Mouse (Mus musculus) layer of hippocampus, adult 11-12 months (tissue): ENCODE data around the gene Ybx3.

Source experiments
- DNase-seq: peaks from one replicate; pipeline ENCODE4 v3.0.0; 2022; ENCODE audit warnings: low spot score

Ybx3 gene

DNA sequence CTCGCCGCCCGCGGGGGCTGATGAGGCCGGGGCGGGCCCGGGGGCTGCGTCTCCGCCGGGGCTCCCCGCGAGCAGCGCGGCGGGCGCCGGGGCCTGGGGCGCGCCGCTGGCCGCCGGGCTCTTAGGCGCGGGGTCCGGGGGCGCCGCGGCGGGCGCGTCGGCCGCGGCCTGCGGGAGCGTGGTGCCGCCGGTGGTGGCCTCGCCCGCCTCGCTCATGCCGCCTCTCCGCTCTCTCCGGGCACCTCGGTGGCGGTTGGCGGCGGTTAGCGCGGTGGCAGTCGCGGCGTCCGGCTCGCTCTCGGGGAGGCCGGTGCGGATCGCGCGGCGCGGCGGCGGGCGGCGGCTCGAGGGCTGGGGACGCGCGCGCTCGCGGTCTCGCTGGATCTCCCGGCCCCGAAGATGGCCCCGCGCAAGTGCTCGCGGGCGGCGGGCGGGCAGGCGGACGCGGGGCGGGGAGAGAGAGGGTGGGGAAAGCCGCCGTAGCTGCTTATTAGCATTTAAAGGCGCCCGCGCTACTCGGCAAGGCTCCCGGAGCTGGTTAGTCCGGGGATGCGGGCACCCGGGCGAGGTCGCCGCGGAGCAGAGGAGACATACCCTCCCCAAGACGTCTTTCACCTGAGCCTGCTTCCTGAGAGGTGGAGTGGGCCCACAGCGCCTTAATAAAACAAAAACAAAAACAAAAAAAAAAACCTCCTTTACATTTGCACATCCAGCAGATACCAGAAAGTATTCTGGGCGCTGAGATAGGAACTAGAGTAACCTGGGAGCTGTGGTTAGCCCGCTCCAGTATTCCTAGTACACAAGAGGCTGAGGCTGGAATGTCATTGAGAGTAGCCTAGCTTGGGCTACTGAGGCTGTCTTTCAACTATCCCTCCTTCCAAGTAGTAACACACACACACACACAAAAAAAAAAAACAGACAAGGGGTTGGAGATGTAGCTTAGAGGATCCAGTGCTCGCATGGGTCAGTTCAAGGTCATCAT, at the start of gene Ybx3:
Ybx3 (minus strand) TSS at position 437 of the 982 bp plus-strand sequence.
- peak; percentile 86 for DNase-seq

DNA sequence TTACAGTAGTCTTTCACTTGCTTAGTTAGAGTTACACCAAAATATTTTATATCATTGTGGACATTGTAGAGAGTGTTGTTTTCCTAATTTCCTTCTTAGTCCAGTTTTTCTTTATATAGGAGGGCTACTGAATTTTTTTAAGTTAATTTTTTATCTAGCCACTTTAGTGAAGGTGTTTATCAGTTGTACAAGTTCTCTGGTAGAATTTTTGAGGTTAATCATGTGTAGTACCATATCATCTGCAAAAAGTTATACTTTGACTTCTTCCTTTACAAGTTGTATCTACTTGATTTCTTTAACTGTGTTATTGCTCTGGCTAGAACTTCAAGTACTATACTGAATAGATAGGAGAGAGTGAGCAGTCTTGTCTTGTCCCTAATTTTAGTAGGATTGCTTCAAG, 48.4 kb upstream of the Ybx3 start:
- no peak for DNase-seq

DNA sequence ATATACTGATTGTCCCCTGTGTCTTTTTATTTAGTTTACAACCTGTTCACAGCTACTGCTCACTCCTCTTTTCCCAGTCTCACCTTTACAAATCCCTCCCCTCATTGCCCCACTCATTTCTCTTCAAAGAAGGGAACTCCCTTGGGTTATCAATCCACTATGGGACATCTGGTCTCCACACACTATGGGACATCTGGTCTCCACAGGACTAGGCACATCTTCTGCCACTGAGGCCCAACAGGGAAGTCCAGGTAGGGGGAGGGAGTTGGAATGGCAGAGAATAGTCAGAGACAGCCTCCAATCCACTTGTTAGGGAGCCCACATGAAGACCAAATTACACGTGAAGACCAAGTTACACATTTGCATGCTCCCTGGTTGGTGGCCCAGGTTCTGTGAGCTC, 45.8 kb upstream of the Ybx3 start:
- DNase-seq: no peak

DNA sequence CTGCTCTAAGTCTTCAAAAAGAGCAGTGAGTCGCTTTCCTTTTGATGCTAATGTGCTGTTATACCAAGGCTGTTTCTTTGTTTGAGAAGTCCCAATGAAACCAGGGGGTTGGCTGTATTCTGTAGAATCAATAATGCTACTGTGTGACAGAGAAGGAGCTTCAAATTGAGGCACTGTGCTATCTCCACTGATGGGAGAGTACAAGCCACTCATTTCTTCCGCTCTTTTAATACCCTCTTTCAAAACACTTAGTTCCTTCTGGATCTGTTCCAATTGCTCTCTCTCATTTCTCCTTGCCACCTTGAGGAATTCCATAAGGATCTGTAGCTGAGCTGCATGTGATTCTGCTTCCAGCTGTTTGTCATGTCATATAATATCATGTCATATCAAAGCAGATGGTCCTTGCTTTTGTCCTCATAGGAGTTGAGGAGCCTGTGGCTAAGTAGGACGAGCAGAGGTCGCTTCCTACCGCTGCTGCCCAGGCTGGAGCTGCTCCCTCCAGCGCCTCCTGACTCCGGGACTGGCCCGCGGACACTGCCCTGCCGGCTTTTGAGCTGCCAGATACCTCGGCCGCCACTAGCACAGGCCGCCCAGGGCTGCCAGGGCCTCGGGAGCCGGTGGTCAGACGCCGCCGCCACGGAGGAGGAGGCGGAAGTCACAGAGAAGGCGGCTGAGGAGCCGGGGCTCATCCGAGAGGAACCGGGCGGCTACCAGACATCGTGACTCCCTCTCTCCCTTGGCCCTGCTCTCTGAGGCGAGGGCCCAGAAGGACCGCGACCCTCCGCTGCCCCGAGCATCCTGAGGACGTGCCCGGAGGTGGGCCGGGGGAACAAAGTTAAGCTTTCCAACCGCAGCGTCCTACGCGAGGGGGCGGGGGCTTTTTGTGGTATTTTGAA, 45.1 kb upstream of the Ybx3 start:
- DNase-seq: no peak

DNA sequence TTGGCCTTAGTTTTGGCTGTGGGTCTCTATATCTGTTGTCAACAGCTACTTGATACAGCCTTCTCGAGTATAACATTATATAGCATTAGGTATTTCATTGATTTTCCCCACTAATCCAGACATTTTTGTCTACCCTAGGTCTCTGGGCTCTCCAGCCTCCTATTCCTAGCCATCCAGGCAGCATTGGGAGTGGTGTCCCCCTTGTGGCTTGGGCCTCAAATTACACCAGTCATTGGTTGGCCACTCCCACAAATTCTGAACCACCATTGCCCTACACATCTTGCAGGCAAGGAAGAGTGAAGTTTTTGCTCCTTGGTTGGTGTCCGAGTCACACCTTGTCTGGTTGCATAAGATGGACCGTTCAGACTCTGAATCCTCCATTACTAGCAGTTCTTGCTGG, 33.3 kb upstream of the Ybx3 start:
- DNase-seq: no peak

DNA sequence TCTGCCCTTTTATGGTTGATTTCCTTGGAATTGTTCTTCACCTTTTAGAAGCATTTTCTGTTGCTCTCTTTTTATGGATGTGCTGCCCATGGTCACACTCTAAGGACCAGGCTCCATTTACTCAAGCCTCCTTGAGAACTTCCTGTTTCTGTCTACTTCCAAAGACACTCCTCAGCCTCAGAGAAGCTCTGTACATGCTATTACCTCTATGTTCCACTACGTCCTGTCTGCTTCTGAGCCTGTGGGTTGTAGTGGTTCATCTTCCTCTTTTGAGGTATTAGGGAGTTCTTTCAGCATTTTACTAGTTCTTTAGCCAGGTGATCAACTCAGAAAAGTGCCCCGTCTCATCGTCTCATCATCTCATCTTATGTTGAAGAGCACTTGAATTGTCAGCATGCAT, 31.3 kb upstream of the Ybx3 start:
- DNase-seq: no peak

DNA sequence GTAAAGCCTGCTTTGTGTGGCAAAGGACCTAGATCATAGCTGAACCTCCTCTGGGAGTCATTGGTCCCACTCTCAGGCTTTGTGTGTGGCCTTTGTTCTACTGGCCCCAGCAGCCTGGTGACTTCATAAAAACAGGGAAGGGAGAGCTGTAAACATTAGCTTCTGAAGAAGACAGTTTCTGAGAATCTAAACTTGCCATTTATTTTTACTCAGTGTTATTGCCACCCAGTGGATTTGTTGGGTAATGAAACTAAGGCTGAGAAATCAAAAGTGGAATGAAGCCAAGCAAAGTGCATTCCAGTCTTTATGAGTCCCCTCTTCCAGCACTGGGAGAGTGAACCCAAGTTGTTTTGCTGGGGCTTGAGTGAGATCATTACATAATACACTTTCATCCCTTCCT, 30.5 kb upstream of the Ybx3 start:
- peak; percentile 47 for DNase-seq

DNA sequence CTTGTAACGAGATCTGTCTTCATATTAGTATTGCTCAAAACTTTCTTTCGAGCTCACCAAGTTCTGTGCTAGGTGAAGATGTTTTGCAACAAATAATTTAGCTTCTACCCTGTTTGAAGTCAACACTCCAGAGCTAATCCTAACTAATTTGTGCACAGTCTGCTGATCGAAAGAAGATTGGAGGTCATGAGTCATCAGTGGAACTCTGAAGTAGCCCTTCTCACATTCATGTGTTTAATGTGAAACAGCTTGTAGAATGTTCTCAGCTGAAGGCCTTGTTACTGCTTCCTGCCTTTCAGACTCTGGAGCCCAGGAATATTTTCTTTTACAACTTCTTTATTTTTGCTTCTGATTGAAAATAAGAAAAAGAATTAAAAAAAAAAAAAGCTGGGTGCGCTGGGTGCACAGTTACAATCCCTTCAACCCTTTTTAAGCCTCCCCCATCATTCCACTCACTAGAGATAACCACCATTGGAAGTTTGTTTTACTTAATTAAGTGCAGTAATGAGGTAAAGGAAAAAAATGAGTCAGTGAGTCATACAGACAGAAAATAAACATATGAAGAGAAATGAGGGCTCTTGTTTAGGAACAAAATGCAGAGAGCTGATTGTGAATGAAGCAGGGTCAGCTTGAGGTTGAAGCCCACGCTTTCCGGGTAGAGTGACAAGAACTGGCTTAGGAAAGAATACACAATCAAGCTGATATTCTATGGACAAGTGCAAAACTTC, 23.0 kb upstream of the Ybx3 start:
- DNase-seq: no peak

DNA sequence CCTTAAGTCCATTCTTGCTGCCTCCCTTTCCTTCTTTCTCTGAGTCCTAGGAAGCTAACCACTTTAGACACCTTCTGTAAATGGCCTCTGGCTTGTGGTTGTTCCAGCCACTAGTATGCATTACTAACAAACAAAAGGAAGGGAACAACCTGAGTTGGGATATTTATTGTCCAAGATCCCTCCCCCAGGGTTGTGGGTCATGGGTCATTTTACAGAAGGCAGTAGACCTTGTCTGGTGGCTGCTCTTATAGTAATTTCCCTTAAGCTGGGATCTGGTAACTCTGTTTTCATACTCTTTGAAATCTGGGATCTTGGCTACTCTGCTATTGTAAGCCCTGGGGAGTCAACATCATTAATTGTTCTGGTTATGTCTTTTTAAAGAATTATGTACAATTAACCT, 18.7 kb upstream of the Ybx3 start:
- no peak for DNase-seq

DNA sequence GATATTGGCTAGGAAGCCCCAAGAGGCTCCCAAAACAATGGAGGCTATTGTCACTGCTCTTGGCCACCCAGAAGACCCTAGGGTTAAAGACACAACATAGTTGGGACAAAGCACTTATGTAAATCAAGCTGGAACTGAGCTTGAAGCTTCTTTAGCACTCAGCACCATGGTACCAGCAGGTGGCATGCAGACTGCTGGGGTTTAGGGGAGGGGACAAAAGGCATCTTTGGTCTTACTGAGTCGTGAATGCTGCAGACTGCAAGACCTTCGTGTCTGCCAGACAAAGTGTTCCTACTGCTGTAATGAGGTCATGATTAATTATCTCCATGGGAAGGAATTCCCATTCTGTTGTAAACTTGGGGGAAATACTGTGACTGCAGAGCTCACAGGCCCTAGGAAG, 17.6 kb upstream of the Ybx3 start:
- DNase-seq: no peak

DNA sequence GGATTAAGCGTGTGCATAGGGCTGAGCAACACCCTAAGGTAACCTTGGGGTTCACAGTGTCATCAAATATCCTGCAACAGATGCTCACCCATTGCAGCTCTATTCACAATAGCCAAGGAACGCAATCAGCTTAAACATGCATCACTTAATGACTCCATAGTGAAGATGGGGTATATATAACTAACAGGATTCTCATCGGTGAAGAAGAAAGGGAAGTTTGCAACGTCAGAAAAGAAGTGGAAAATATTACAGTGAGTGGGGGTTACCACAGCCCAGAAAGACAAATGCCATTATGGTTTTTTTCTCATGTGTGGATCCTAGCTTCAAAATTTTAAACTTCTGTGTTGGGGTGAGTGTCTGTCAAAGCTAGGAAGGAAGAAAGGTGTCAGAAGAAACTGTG, 16.9 kb upstream of the Ybx3 start:
- DNase-seq: no peak

DNA sequence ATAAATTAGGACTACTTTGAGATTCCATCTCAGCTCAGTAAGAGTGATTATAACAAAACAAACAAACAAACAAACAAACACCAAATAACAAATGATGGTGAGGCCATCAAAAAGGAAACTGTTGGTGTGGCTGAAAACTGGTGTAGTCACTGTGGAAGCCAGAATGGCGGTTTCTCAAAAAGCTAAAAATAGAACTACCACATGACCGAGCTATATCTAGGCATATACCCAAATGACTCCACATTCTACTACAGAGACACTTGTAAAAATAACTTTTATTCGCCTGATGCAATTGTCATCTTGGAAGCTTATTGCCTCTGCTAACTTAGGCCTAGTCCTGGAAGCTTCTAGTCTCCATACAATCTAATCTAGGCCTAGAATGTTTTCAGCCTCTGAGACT, 16.0 kb upstream of the Ybx3 start:
- DNase-seq: no peak

DNA sequence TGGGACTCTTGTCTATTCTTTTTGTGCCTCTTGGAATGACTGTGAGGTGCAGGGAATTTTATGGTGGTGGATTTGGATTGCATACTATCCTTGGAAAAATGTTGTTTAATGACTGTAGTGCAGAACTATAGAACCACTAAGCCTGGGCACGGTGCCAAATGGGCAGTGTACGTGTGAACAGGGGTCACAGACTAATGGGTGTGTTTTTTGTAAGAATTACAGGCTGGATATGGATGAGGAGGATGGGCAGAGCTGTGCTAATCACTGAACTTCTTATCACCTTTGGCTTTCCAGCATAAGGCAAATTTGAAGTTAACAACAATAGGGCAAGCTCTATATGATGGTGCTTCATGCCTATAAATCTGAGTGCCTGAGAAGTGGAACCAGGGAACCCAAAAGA, 14.8 kb upstream of the Ybx3 start:
- no peak for DNase-seq

DNA sequence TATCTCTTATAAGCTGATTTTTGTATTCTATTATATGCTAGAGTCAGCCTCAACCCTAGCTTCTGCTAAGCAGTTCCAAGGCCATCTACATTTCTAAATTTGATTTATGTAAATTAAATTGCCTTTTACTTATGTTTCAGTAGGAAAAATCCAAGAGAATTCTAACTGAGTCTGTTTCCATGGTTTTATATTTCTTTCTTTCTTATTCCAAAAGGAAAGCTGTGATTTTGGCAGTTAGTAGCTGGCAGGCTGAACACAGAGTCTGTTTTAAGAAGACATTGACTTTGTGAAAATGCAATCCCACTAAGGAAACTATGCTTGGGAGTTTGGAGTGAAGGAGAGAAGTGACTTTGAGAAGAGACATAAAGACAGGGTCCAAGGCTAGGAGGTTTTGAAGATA, 14.3 kb upstream of the Ybx3 start:
- no peak for DNase-seq

DNA sequence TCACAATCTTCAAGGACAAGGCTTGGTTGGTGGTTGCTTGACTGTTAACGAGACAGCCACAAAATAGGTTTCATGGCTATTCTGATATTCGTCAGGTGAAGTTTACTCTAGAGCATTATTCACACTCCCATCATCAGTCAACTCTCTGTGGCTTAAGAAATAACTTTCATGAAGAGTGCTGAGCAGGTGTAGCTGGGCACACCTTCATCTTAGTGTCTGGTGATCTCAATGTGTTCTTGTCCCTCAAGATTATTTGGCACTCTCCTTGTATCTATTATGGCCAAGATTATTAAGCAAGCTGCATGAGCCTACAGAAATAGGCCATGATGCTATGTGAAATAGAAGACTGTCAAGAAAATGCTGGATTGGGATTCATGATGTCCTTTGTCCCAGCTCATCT, 13.0 kb upstream of the Ybx3 start:
- no peak for DNase-seq

DNA sequence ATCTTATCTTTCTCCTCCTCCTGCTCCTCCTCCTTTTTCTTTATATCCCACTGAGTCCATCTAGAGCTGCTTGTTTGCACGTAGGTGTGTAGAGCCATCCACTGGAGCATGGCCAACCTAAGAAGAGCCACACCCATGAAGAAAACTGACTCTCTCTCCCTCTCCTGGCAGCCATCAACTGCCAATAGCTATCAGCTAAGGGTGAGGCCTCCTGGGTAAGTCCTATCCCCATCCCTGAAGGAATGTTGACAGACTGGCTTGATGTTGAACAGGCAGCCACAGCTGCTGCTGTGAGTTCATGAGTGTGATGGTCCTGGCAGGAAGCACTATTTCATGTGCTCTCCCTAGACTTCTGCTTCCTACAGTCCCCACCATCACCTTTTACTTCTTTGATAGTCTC, 8.4 kb upstream of the Ybx3 start:
- no peak for DNase-seq

DNA sequence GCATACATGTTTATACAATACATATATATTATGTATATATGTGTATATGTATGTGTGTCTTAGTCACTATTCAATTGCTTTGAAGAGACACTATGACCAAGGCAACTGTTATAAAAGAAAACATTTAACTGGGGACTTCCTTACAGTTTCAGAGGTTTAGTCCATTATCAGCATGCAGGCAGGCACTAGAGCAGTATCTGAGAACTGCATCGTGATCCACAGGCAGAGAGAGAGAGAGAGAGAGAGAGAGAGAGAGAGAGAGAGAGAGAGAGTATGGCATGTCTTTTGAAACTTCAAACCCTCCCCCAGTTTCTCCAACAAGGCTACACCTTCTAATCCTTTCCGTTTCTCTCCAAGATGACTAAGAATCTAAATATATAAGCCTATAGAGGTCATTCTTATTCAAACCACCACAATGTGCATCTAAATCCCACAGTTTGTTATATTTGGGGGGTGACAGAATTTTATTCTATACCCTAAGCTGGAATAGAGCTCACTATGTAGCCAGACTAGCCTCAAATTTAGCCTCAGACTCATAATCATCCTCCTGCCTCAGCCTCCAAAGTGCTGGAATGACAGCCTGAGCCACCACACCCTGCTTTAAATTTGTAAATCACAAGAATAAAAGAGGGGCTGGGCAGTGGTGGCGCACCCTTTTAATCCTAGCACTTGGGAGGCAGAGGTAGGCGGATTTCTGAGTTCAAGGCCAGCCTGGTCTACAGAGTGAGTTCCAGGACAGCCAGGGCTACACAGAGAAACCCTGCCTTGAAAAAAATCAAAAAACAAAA, 5.8 kb upstream of the Ybx3 start:
- DNase-seq: no peak

DNA sequence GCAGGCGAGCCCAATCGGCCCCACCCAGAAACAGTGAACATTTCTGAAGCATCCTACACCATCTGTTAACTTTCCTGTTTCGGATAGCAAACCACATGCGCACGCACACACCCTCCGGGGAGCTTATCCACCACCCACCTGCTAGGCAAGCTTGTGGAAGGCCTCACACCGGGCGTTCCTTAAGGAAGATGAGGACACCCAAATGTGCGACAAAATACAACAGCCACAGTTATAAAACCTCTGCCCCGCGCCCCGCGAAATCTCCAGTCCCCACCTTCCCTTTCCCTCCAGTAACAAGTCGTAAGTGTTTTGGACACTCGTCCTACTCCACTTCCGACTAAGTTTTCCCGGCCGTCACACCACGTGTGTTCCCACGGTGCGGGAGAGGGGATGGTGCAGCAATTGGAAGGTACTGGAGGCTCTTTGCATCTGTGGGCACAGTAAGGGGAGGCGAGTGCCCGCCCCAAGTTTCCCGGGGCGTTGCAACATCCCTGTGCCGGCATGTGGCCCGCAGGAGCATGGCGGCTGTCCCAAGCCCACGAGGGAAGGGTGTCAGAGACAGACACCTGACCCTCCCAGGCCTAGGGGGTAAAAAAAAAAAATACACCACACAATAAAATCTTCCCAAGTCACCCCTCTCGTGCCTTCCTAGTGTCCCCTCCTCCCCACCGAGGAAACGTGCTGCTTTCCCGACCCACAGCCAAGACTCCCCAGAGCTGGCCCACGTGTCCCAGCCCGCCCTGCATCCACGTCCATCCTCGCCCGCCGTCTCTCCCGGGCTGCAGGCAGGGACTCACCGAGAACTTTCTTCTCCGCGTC, 846 bp downstream of the Ybx3 start:
- peak; percentile 68 for DNase-seq

DNA sequence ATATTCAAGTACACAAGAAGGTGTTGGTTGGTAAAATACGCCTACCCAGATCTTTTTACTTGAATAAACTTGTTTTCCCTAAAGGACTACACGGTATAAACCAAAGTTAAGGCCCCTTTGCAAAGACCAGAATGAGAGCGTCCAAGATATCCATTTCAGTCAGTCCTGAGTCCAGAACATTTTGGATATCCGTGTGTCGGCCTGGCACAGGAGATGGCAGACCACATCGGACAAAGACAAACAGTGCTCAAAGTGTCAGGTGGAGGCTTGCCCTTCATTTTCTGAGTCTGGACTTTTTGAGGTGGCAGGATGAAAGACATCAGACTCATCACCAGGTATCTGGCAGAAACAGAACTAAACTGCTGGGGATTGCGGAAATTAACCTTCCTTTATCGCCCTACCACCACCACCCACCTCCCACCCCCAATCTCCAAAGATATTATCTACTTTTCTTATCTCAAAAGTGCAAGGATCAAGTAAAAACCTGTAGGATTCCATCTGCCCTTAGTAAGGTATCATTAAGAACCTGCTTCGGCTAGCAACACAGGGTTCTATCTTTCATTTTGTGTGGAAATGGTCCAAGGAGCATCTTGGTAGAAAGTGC, 1.8 kb downstream of the Ybx3 start:
- DNase-seq: no peak

DNA sequence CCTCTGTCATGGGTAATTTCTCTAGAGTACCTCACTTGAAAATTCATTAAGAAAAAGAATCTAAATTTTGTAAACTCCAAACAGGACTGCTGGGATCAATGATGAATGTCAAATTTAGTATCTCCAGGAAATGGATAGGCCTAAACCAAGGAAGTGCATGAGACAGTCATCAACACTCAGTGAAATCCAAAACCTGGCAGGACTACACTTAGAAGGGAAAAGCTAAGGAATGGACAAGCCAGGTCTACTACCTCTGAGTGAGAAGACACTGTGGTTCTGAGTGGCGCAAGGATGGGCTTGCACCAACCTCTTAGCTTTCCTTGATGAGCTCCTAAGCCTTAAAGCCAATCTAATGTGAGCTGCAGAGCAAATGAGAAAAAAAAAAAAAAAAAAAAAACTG, 2.8 kb downstream of the Ybx3 start:
- no peak for DNase-seq
